Mouse (Mus musculus): ENCODE results near the gene Cybrd1.

DNA sequence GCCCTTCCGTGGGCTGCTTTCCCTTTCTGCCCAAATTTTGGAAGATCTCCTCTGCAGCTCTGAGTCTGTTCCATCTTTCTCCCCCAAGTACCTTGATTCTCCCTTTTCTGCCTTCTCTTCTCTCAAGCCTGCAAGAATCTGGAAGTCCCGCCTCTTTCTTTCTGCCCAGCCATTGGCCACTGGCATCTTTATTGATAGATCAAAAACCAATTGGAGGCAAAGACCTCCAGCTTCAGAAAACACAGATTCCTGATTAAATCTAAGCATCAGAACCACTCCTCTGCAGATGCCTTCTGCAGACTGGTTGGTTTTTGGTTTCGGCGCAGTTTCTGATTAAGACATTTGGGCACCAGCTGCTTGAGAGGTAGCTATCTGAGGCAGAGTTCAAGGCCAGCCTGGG lies 22.9 kb downstream of the Cybrd1 start:
- TF ChIP-seq CTCF (IDR thresholded peaks at IDR 0.05; ENCODE audit: low read depth) (no peak), EP300 (IDR thresholded peaks at IDR 0.05; ENCODE audit: low read depth) (no peak)

Data from liver, embryonic 14.5 days (tissue).